Mouse (Mus musculus) limb, embryonic 14.5 days (tissue): ENCODE data around the gene Tle1. TPM values are rescaled to one million over a fixed set of nuclear protein-coding genes. Genes with fewer than 3 reads are reported as not detected.

Source experiments
- ATAC-seq: fragments of 200-750 bp; cut with Nextera tagmentation; 2 replicates; pipeline ENCODE4 v1.8.0; 2017; ENCODE audit warnings: low read depth, moderate number of reproducible peaks, moderate TSS enrichment; ENCODE audit not compliant: low FRiP score
- DNase-seq: peaks from one replicate; pipeline ENCODE4 v3.0.0-alpha.2; 2015; ENCODE audit warnings: low spot score
- H3K27ac ChIP-seq: fragments of 300-500 bp; sonication (generic); replicated peaks from 2 replicates; pipeline ENCODE4 v1.5.1; 2014; ENCODE audit warnings: low read depth, mild to moderate bottlenecking, low read length, moderate library complexity, mixed read lengths
- H3K27me3 ChIP-seq: fragments of 300-500 bp; sonication (generic); 2 replicates; pipeline ENCODE4 v1.6.1; 2014; ENCODE audit warnings: low read length, mixed read lengths; ENCODE audit not compliant: control insufficient read depth, insufficient read depth
- H3K36me3 ChIP-seq: fragments of 300-500 bp; sonication (generic); 2 replicates; pipeline ENCODE4 v1.6.1; 2014; ENCODE audit warnings: mild to moderate bottlenecking, low read length, moderate library complexity, mixed read lengths; ENCODE audit not compliant: control insufficient read depth, insufficient read depth
- H3K4me1 ChIP-seq: fragments of 300-500 bp; sonication (generic); 2 replicates; pipeline ENCODE4 v1.6.1; 2014; ENCODE audit warnings: antibody characterized with exemption, low read length, mixed read lengths; ENCODE audit not compliant: control insufficient read depth, insufficient read depth
- H3K4me2 ChIP-seq: fragments of 300-500 bp; sonication (generic); replicated peaks from 2 replicates; pipeline ENCODE4 v1.6.1; 2014; ENCODE audit warnings: low read depth, mild to moderate bottlenecking, low read length, moderate library complexity; ENCODE audit not compliant: severe bottlenecking
- H3K4me3 ChIP-seq: fragments of 300-500 bp; sonication (generic); replicated peaks from 2 replicates; pipeline ENCODE4 v1.5.1; 2014; ENCODE audit warnings: low read length
- H3K9ac ChIP-seq: fragments of 300-500 bp; sonication (generic); 2 replicates; pipeline ENCODE4 v1.6.1; 2014; ENCODE audit warnings: mild to moderate bottlenecking, low read depth, low read length, moderate library complexity; ENCODE audit not compliant: severe bottlenecking
- H3K9me3 ChIP-seq: fragments of 300-500 bp; sonication (generic); 2 replicates; pipeline ENCODE4 v1.6.1; 2016; ENCODE audit warnings: low read length; ENCODE audit not compliant: control insufficient read depth
- POLR2A ChIP-seq: fragments of 200-500 bp; IDR thresholded peaks from 2 replicates; pipeline ENCODE4 v1.8.0; 2012; ENCODE audit warnings: inconsistent platforms, mild to moderate bottlenecking, moderate library complexity, borderline replicate concordance; ENCODE audit not compliant: insufficient read depth, insufficient read length; ENCODE audit errors: extremely low read depth
- WGBS: fragments of 180-500 bp; shearing (Covaris S2); extraction: QIAGEN DNeasy Blood & Tissue Kit; methylation state at CpG from one replicate; pipeline ENCODE4 v1.1.7; 2014; 5-methylcytosine and 5-hydroxymethylcytosine counted together
- polyA plus RNA-seq, 2 experiments: library from polyadenylated mRNA; depleted of rRNA in 1 of 2; stranded (reverse) in 1 of 2; unstranded in 1 of 2; fragments of >200 nt; fragmentation: Nextera tagmentation in 1 of 2; extraction: Ambion mirVana in 1 of 2; gene quantifications; 2 replicates each; pipeline versions ENCODE4 v1.2.1 to v1.2.3; 2012 to 2014

The Tle1 gene
- polyA plus RNA-seq, 2 experiments, result 33.3 to 62.9 TPM

DNA sequence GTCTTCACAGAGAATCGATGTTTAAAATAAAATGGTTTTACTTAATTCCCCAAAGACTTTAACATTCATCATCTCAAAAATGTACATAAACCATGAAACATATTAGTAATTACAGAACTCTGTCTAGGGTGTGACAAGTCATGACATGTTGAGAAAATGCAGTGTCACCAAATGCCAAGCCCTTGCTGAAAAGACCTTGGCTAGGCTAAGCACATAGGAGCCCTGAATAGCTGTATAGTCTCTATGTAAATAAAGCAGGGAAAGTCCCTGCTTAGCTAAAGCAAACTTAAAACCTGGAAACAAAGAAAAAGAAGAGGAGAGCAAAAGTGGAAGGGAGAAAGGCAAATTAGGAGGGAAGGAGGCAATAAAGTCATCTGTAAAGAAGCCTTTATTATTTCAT, 24.8 kb downstream of the Tle1 start:
- H3K4me1 ChIP-seq, result no peaks in the 10 kb centered on the region
- no peaks in the 10 kb centered on the region for H3K27me3 ChIP-seq
- WGBS, result 89% methylated on average over 1 of the region's 1 CpGs
- ATAC-seq, result no peak
- no peak overlapping the region for H3K4me2 ChIP-seq
- no peak overlapping the region for H3K27ac ChIP-seq
- DNase-seq, result no peak
- H3K9ac ChIP-seq, result no peak overlapping the region
- no peak overlapping the region for H3K4me3 ChIP-seq
- peaks cover 14% of the 10 kb centered on the region; the same call in 1 of the 2 replicates for H3K36me3 ChIP-seq
- no peak for TF ChIP-seq POLR2A
- H3K9me3 ChIP-seq, result no peaks in the 10 kb centered on the region

DNA sequence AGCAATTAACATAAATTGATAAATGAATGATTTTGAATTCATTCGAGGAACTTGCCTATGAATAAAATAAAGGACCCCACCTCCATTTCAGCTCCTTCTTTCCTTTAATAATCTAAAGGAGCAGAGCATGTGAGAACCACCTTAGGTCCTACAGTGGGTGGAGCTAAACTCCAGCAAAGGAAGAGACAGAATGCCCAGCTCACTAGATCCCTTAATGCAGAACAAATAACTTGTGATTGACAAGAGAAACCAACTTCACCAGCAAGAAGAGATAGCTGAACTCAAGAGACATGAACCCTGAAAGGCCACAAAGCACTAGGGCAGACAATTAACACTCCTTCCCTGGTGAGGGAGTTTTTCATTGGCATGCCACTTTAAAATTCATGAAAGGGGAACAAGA, 32.5 kb downstream of the Tle1 start:
- DNase-seq (no peak), ATAC-seq (no peak)

DNA sequence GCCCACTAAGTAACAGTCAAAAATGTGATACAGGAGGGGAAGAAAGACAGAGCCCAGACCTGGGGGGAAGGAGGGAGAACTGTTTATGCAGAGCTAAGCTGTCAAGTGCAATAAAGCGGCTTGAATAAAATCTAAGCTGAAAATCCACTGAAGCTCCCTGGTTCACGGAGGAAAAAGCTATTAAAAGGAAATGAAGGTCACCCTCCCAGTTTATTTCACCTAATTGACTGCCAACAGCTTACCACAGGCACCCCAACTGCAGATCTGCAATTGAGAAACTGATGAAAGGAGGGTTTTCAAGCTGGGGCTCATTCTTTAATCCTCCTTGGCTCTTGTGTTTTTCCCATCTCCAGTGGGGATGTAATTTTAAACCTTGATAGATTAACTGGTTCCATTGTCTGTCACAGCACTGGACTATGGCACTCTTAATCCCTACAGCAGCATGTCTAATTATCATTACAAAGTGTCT, 32.9 kb downstream of the Tle1 start:
- Histone ChIP-seq H3K4me2 (no peak overlapping the region), H3K27me3 (no peaks in the 10 kb centered on the region), H3K4me1 (peaks cover 5% of the 10 kb centered on the region; the same call in 1 of the 2 replicates), H3K9me3 (no peaks in the 10 kb centered on the region), H3K36me3 (peaks cover 50% of the 10 kb centered on the region), H3K4me3 (no peak overlapping the region), H3K27ac (no peak overlapping the region), H3K9ac (no peak overlapping the region)
- WGBS, result 32% methylated on average over 2 of the region's 2 CpGs
- TF ChIP-seq POLR2A, result no peak
- DNase-seq (no peak), ATAC-seq (no peak)

More for the DNA sequence above, 32.5 kb downstream of the Tle1 start:
- WGBS, result 40% methylated on average over 1 of the region's 1 CpGs
- Histone ChIP-seq H3K4me1 (peaks cover 5% of the 10 kb centered on the region; the same call in 1 of the 2 replicates), H3K27ac (no peak overlapping the region), H3K27me3 (no peaks in the 10 kb centered on the region), H3K4me3 (no peak overlapping the region), H3K9ac (no peak overlapping the region), H3K9me3 (no peaks in the 10 kb centered on the region), H3K36me3 (peaks cover 46% of the 10 kb centered on the region), H3K4me2 (no peak overlapping the region)
- no peak for TF ChIP-seq POLR2A

DNA sequence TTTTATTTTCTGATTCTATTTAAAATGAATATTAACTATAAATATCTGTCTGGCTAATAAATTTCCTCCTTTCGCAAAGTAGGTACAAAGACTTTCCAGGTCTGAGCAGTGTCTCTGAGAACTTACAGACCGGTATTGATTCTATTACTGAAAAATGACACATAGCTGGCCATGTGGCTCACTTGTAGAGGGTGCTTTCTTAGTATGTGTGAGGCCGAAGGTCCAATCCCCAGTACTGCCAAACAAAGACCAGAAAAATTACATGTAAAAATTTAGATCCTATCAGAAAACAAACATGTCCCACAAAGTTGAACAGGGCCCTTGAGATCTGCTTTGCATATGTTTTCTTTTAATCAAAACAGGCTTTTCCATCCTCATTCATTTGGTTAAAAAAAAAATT, 33.5 kb downstream of the Tle1 start:
- peaks cover 50% of the 10 kb centered on the region for H3K36me3 ChIP-seq
- peaks cover 5% of the 10 kb centered on the region; the same call in 1 of the 2 replicates for H3K4me1 ChIP-seq
- H3K4me3 ChIP-seq, result no peak overlapping the region
- ATAC-seq, result no peak
- no peak for TF ChIP-seq POLR2A
- H3K27ac ChIP-seq, result no peak overlapping the region
- H3K9ac ChIP-seq, result no peak overlapping the region
- no peaks in the 10 kb centered on the region for H3K9me3 ChIP-seq
- no peak for DNase-seq
- WGBS, result 84% methylated on average over 3 of the region's 3 CpGs
- no peak overlapping the region for H3K4me2 ChIP-seq
- H3K27me3 ChIP-seq, result no peaks in the 10 kb centered on the region

DNA sequence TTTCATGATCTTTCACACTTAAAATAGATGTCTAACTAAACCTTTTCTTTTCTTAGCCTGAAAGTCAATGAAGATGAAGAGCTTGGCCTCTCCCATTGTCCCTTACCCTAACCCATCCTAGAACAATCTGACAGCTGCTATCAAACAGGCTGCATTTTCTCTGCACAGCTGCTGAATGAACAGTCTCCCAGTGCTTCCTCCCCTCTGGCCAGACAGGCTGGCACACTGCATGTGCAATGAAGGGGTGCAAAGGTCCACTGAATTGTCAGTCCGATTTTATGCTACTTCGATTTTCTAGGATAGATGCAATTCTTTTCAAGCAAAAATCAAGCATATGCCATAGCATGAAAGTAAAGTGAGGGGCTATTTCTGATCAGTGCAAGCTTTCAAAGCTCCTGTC, 34.2 kb downstream of the Tle1 start:
- 97% methylated on average over 2 of the region's 2 CpGs for WGBS
- Histone ChIP-seq H3K27ac (no peak overlapping the region), H3K9ac (no peak overlapping the region), H3K4me1 (peaks cover 5% of the 10 kb centered on the region; the same call in 1 of the 2 replicates), H3K4me2 (no peak overlapping the region), H3K36me3 (peaks cover 50% of the 10 kb centered on the region), H3K27me3 (no peaks in the 10 kb centered on the region), H3K9me3 (no peaks in the 10 kb centered on the region), H3K4me3 (no peak overlapping the region)
- ATAC-seq, result no peak
- DNase-seq, result no peak
- no peak for TF ChIP-seq POLR2A

DNA sequence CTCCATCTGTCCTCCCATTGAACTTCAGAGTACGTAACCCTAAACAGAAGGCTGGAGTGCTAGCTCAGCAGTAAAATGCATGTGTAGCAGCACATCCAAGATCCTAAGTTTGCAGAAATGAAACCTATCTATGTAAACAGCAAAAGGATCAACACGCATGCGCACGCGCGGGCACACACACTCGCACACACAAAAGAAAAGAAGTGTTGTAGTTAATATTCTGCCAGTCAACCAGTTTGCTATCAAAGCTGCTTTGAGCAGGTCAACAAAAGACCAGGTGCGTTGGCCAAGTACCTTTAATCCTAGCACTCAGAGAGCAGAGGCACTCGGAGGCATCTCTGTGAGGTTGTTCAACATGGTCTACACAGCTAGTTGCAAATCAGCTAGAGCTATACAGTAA, 35.0 kb downstream of the Tle1 start:
- H3K36me3 ChIP-seq, result peaks cover 53% of the 10 kb centered on the region

More for the DNA sequence above, 35.0 kb downstream of the Tle1 start:
- Histone ChIP-seq H3K4me1 (peaks cover 5% of the 10 kb centered on the region; the same call in 1 of the 2 replicates), H3K4me3 (no peak overlapping the region), H3K27ac (no peak overlapping the region), H3K9me3 (no peaks in the 10 kb centered on the region), H3K4me2 (no peak overlapping the region), H3K9ac (no peak overlapping the region), H3K27me3 (no peaks in the 10 kb centered on the region)
- DNase-seq, result no peak
- WGBS, result 97% methylated on average over 9 of the region's 9 CpGs
- no peak for TF ChIP-seq POLR2A
- no peak for ATAC-seq
